Mouse (Mus musculus): ENCODE data around the gene Cklf. TPM values are rescaled to one million over a fixed set of nuclear protein-coding genes. Genes with fewer than 3 reads are reported as not detected.
"Not testable (repeated sequence)": the region's sequence is repeated elsewhere in the genome, so short reads cannot be mapped to it uniquely, and the experiment has no call there.

Cklf gene
- total RNA-seq, 2 experiments from 2014 or later, result 6.7 to 8.1 TPM

- no peak for DNase-seq (ENCODE audit: extremely low spot score in 1 of 2, low spot score in 2 of 2)
- Histone ChIP-seq H3K27ac (no peak overlapping the region), H3K4me3 (no peak overlapping the region)
- intact Hi-C loops (cut with DNase I), result no loop called here
- no peak for TF ChIP-seq CTCF (IDR thresholded peaks at IDR 0.05)
Observed at GRCm38 (mm10) chr8:104239418-104239861, 11.2 kb upstream of the Cklf start.

- no peak for TF ChIP-seq CTCF (IDR thresholded peaks at IDR 0.05)
- intact Hi-C loops (cut with DNase I), result no loop called here
- Histone ChIP-seq H3K27ac (no peak overlapping the region), H3K4me3 (no peak overlapping the region)
- DNase-seq (ENCODE audit: extremely low spot score in 1 of 2, low spot score in 2 of 2), result no peak
Observed at GRCm38 (mm10) chr8:104242038-104242644, 8.5 kb upstream of the Cklf start.

GRCm38 (mm10) chr8:104246621-104247020 is 4.0 kb upstream of the Cklf start:
- no peak for TF ChIP-seq CTCF (IDR thresholded peaks at IDR 0.05)
- no peak for DNase-seq (ENCODE audit: extremely low spot score in 1 of 2, low spot score in 2 of 2)
- intact Hi-C loops (cut with DNase I), result no loop called here
- Histone ChIP-seq H3K27ac (no peak overlapping the region), H3K4me3 (no peak overlapping the region)

GRCm38 (mm10) chr8:104247054-104247907 is 3.4 kb upstream of the Cklf start:
- intact Hi-C loops (cut with DNase I), result no loop called here
- no peak for TF ChIP-seq CTCF (IDR thresholded peaks at IDR 0.05)
- Histone ChIP-seq H3K4me3 (peak overlapping the region; percentile 88), H3K27ac (no peak overlapping the region)
- no peak for DNase-seq (ENCODE audit: extremely low spot score in 1 of 2, low spot score in 2 of 2)

- DNase-seq (ENCODE audit: extremely low spot score in 1 of 2, low spot score in 2 of 2), result no peak
- no peak for TF ChIP-seq CTCF (IDR thresholded peaks at IDR 0.05)
- peak overlapping the region; percentile 88 for H3K4me3 ChIP-seq
- intact Hi-C loops (cut with DNase I), result no loop called here
- H3K27ac ChIP-seq, result peak overlapping the region; percentile 89
Observed at GRCm38 (mm10) chr8:104247908-104248275, 2.8 kb upstream of the Cklf start.

- TF ChIP-seq CTCF (IDR thresholded peaks at IDR 0.05), result no peak
- intact Hi-C loops (cut with DNase I), result no loop called here
- peak within 1 kb of the TSS; percentile 89 for H3K27ac ChIP-seq
Observed at GRCm38 (mm10) chr8:104248276-104248675, 2.4 kb upstream of the Cklf start, which contains the start of gene Tk2. TSS of gene Tk2 (minus strand) at chr8:104248558.

GRCm38 (mm10) chr8:104249442-104249996 is 1.1 kb upstream of the Cklf start:
- intact Hi-C loops (cut with DNase I), result no loop called here
- no peak for DNase-seq (ENCODE audit: extremely low spot score in 1 of 2, low spot score in 2 of 2)
- no peak for TF ChIP-seq CTCF (IDR thresholded peaks at IDR 0.05)
- no peak overlapping the region for H3K4me3 ChIP-seq
- H3K27ac ChIP-seq, result no peak overlapping the region

More at GRCm38 (mm10) chr8:104248276-104248675, 2.4 kb upstream of the Cklf start, which contains the start of gene Tk2:
- peak; percentile 72 to 73 for DNase-seq (ENCODE audit: extremely low spot score in 1 of 2, low spot score in 2 of 2)
- H3K4me3 ChIP-seq, result peak within 1 kb of the TSS; percentile 88

GRCm38 (mm10) chr8:104251461-104251860 is 800 bp downstream of the Cklf start:
- Histone ChIP-seq H3K27ac (no peak overlapping the region), H3K4me3 (peak overlapping the region; percentile 65)
- no peak for DNase-seq (ENCODE audit: extremely low spot score in 1 of 2, low spot score in 2 of 2)
- no peak for TF ChIP-seq CTCF (IDR thresholded peaks at IDR 0.05)
- intact Hi-C loops (cut with DNase I), result loop anchor here (2.0 kb wide), 2 partner anchors 89 to 183 kb away; no protein-coding TSS in a partner anchor

- DNase-seq (ENCODE audit: extremely low spot score in 1 of 2, low spot score in 2 of 2), result no peak
- Histone ChIP-seq H3K4me3 (no peak overlapping the region), H3K27ac (no peak overlapping the region)
- TF ChIP-seq CTCF (IDR thresholded peaks at IDR 0.05), result peak; percentile 26
- intact Hi-C loops (cut with DNase I), result no loop called here
Observed at GRCm38 (mm10) chr8:104253016-104253415, 2.4 kb downstream of the Cklf start.

- DNase-seq (ENCODE audit: extremely low spot score in 1 of 2, low spot score in 2 of 2); H3K4me3 ChIP-seq; intact Hi-C loops (cut with DNase I): not testable (repeated sequence)
- H3K27ac ChIP-seq, result peak overlapping the region; percentile 34; the same call in 1 of the 2 replicates
Observed at GRCm38 (mm10) chr8:104261802-104262201, 11.1 kb downstream of the Cklf start.

GRCm38 (mm10) chr8:104264271-104264935 is 13.7 kb downstream of the Cklf start:
- intact Hi-C loops (cut with DNase I); DNase-seq (ENCODE audit: extremely low spot score in 1 of 2, low spot score in 2 of 2); H3K4me3 ChIP-seq; H3K27ac ChIP-seq: not testable (repeated sequence)

- DNase-seq (ENCODE audit: extremely low spot score in 1 of 2, low spot score in 2 of 2), result no peak
- H3K27ac ChIP-seq, result no peak overlapping the region
- intact Hi-C loops (cut with DNase I), result no loop called here
- no peak overlapping the region for H3K4me3 ChIP-seq
- TF ChIP-seq CTCF (IDR thresholded peaks at IDR 0.05), result no peak
Observed at GRCm38 (mm10) chr8:104268368-104268767, 17.7 kb downstream of the Cklf start.
